Mouse (Mus musculus): ENCODE data around the gene 9530077C05Rik. TPM values are rescaled to one million over a fixed set of nuclear protein-coding genes. Genes with fewer than 3 reads are reported as not detected.
"Not testable (repeated sequence)": the region's sequence is repeated elsewhere in the genome, so short reads cannot be mapped to it uniquely, and the experiment has no call there.

Gene 9530077C05Rik
- total RNA-seq, 2 experiments from 2014 or later, result 2.7 to 3.4 TPM

DNA sequence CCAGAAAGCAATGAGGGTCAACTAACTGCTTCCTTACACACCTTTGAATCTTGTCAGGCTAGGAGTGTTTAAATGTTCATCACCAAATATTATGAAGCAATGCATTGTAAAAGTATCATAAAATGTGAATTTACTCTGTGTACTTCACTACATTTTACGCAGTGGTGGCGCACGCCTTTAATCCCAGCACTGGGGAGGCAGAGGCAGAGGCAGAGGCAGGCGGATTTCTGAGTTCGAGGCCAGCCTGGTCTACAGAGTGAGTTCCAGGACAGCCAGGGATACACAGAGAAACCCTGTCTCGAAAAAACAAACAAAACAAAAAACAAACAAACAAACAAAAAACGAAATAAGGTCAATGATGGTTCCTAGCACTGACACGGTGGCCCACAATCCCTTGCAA lies 42.7 kb downstream of the 9530077C05Rik start, which contains the start of gene Gm17545:
TSS of gene Gm17545 (plus strand) at position 301 of the 400 bp plus-strand sequence.
- not testable (repeated sequence) for ATAC-seq (ENCODE audit: poor library complexity, severe bottlenecking)

DNA sequence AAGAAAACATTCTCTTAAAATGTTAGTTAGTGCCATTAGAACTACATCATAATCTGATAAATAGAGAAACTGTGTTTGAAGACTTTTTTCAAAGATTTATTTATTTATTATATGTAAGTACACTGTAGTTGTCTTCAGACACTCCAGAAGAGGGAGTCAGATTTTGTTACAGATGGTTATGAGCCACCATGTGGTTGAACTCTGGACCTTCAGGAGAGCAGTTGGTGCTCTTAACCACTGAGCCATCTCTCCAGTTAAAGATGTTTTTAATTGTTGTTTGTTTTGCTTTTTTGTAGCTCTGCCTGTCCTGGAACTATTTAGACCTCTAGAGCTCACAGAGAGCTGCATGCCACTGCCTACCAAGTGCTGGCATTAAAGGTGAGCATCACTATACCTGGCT lies 43.7 kb downstream of the 9530077C05Rik start:
- no peak for ATAC-seq (ENCODE audit: poor library complexity, severe bottlenecking)

DNA sequence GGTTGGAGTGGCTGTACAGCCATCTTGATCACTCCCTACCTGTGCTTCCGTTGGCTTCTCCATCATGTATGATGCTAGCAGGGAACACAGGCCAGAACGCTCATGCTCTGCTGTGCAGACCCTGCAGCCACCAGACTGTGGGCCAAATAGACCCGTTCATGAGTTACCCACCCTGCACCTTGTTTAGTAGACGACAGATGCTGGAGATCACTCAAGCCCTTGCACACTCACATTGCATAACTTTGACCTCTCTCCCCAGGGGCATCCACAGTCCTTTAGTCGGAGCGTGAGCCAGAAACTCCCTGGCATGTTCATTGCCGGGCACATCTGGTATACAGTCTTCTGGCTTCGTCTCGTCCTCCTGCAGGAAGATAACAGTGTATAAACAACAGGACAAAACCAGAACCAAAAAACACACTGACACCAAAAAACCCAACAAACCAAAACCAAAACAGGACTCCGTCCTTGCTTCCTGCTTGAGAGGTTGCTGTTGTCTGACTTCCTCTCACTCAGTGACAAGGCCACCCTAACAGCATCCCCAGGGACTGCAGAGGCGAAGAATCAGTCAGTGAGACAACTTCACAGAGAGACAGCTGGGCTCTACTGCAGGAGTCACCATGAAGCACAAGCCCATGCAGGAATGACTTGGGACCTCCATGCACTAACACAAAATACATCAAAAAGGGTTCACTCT lies 46.0 kb downstream of the 9530077C05Rik start:
- ATAC-seq (ENCODE audit: poor library complexity, severe bottlenecking), result 0 out of 2 replicates have a peak, but pooled peaks have one; percentile 15

DNA sequence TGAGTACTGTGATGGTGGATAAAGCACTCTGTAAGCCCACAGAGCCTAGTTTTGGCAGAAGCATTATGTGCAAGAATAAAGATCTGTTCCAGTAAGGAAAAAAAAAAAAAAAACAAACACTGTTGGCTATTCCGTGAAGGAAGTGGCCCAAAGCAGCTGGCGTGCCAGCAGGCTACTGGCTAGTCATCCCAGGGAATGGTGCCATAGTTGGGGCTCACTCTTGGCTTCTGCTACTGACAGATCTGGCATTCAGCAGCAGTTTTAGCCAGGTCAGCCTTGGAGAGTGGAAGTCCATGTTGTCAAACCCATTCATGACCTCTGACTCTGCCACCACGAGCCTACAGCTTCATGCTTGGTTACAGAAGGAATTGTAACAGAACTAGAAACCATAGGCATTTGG lies 50.6 kb downstream of the 9530077C05Rik start:
- no peak for ATAC-seq (ENCODE audit: poor library complexity, severe bottlenecking)

DNA sequence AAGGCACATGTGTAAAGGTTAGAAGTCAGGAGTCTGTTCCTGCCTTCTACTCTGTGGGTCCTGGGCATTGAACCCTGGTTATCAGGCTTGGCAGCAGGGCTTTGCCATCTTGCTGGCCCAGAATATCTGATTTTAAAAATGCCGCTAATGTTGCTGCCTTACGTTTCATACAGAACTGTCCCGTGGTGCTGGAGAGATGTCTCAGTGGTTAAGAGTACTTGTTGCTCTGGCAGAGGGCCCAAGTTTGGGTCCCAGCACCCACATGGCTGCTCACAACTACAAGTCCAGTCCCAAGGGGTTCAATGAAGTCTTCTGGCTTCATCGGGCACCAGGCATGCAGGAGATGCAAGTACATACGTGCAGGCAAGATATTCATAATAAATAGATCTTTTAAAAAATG lies 54.9 kb downstream of the 9530077C05Rik start:
- no peak for ATAC-seq (ENCODE audit: poor library complexity, severe bottlenecking)

DNA sequence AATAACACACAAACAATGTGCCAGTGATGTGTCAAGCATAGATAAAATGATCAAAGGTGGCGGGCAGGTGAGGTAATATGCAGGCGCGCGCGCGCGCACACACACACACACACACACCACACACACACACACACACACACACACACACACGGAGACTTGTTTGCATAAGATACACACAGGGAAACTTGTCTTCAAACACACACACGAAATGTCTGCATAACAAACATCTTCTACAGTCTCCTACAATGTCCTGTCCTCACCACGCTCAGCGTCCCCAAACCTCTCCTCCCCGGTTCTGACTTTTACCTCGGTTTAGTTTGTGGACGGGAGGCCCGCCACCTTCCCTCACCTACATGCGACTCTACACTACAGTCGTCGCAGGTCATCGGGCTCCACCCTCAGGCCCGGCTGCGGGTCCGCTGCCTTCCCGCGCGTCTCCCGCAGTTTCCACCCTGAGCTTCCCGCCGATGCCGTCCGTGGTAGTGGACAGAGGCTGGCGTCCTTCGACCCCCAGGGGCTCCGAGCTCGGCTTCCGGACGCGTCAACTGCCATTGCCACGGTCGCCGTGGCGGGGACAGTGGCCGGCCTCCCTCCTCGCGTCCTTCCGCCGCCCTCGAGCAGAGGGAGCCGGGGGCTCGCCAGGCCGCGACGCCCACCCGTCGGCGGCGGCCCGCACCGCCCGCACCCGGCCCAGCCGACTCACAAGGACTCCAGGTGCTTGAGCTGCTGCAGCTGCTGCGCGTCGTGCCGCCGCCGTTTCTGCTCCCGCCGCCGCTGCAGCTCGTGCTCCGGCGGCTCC lies 56.3 kb downstream of the 9530077C05Rik start:
- peak; percentile 51 for ATAC-seq (ENCODE audit: poor library complexity, severe bottlenecking)

DNA sequence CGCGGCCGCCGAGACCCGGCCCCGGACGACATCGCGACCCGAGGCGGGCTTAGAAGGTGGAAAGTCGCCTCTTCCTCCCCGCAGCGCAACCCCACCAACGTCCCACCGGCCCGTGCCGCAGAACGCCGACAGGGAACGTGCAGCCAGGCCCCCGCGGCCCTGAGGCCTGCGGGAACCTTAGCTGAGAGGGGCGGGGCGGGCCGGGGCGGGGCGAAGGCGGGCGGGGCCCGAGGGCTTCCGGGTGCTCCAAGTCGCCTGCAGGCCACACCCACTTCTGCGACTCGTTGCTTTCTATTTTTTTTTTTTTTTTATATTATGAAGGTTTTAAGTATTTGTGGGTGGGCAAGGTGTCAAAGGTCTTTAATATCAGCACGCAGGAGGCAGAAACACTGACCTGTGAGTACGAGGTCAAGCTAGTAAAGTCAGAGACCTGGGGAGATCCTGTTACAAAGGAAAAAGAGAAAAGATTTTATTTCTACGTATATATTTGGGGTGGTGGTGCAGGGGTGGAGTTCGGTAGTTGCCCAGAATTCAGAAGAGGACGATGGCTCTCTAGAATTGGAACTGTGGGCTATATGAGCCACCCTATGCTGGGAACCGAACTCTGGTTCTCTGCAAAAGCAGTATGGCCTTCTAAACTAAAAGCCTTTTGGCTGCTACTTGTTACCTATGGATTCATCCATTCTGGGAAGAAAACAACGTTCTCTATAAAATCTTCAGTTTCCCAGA lies 57.0 kb downstream of the 9530077C05Rik start:
- peak; percentile 92 for ATAC-seq (ENCODE audit: poor library complexity, severe bottlenecking)

DNA sequence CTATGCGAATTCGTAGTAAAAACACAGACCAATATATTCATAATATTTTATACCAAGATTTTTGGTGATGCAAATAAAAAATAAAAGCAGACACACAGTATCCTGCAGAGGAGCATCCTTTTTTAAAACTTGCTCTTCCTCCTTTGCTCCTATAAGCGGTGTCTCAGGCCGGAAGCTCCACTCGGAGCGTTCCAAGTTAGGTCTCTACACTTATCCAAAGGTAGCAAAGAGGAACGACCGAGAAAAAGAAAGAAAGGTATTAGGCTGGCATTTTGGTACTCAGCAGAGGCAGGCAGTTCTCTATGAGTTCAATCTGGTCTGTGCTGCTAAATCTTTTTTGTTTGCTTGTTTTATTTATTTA lies 57.6 kb downstream of the 9530077C05Rik start:
- ATAC-seq (ENCODE audit: poor library complexity, severe bottlenecking), result no peak

DNA sequence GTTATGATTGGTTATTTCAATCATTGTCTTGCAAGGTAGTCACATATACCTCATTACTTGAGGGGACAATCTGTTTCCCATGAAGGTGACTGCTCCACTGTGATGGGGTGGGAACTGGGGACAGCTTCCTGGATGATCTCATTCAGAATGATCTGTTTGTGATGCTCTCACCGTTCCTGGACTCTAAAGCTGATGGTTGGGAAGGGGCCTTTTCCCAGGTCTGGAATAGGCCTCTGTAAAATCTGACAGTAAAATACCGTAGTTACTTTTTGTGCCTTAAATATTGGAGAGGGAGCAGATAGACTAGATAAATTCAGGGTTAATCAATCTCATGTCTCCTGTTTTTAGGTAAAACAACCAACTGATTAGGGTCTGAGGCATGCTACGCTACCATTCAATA lies 58.3 kb downstream of the 9530077C05Rik start, which contains the start of gene Rp9:
TSS of gene Rp9 (minus strand) at position 101 of the 400 bp plus-strand sequence.
- no peak for ATAC-seq (ENCODE audit: poor library complexity, severe bottlenecking)

DNA sequence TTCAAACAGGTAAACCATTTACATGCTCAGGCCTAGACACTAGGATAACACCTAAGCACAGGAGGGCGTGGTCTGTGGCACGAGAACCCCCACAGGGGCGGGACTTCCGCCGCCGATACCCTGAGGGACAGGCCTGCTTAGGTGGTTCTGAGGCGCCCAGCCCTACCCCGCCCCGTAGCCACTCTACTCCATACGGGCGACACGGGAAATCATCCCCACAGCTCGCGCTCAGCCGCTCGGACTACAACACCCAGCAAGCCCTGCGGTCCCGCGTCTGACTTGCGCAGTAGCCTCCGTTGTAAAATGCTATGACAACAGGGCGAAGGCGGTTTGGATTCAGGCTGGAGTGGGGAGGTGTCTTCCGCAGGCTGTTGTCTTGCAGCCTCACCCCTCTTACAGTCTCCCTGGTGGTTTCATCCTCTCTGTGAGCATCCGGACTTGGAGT lies 64.1 kb downstream of the 9530077C05Rik start, which contains the start of gene Bbs9:
TSS of gene Bbs9 (plus strand) at position 292 of the 445 bp plus-strand sequence.
- ATAC-seq (ENCODE audit: poor library complexity, severe bottlenecking), result peak; percentile 98

DNA sequence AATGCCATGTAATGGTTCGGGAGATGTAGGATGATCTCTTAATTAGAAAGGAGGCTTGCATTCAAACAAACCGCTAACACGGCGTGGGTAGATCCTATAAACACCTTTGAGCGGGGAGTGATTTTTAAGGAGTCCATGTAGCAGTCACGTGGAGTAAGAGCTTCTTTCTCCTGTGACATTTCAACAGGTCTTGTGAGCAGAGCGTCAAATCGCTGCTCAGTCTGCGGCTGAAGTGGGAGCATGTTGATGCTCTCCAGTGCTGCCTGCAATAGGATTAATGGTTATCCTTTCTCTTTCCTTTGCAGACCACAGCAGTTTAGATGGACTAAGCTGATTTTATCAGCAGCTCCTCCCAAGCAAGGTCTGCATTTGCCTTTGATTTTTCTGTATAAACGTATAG lies 65.0 kb downstream of the 9530077C05Rik start:
- no peak for ATAC-seq (ENCODE audit: poor library complexity, severe bottlenecking)

DNA sequence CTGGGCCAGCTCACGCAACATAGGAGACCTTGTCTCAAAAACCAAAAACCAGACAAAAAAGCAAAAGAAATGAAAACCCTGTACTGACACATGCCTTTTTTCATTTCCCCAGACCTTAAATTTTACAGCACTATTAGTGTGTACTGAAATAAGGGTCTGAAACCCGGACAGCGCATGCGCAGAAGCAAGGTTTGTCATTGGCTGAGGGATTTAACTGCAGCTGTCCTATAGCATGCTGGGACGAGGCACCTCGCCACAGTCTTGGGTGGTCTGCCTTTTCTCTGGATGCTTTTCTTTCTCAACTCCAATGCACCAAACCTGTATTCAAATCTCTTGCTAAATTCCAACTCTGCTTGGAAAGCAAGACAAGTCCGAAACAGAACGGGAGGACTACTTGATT lies 67.6 kb downstream of the 9530077C05Rik start:
- ATAC-seq (ENCODE audit: poor library complexity, severe bottlenecking), result no peak

DNA sequence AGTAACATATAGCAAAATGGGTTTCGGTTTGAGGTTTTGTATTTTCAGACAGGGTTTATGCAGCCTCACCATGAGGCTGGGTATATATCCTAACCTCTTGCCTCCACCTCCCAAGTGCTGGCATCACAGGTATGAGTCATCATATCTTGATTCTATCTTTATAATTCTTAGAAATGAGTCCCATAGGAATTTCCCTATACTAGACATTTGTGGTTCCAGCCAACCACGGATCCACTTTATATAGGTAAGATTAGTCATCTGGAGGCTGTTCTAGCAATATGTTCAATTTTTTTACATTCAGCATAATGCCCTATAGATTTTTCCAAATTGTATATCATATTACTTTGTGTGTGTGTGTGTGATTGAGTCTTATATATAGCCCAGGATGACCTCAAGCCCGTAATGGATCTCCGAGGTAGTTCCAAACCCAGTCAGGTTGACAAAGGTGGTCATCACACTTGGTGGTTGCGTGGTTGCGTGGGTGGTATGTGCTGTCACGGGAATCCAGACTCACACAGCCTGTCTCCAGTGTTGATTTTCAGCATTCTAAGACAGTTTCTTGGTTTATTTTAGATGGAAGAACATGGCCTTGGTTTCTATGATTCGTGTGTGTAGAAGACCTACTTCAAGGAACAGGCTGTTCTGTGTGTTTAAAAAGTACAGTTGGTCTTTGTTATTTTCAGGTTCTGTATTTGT lies 72.7 kb downstream of the 9530077C05Rik start:
- ATAC-seq (ENCODE audit: poor library complexity, severe bottlenecking), result no peak

DNA sequence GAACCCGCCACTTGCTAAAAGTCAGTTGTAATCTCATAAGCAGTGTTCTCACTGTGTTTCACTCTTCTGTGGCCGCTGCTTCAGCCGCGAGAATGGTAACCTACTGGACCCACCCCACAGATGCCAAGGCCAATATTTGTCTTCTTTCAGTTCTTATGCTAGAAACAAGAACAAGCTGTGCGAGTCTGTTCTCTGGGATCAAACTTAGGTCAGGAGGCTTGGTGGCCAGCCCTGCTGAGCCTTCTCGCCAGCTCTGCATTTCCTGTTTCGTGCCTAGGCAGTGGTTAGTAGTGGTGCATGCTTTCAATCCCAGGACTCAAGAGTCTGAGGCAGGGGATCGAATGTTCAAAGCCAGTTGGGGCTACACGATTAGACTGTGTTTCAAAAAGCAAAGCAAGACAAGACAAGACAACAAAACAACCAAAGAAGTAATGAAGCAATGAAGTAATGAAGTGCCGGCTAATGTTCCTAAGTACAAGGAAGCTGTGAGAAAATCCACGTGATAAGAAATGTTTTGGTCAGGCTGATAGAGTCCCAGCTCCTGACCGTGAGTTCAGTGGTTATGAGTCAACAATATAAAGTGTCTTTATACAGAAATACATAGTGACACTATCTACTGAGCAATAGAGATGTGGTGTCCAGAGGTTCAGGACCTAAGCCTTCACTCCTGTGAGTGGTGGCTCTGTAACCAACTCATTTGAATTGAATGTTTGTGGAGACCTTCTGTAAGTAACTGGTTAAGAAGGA lies 73.4 kb downstream of the 9530077C05Rik start:
- 0 out of 2 replicates have a peak, but pooled peaks have one; percentile 33 for ATAC-seq (ENCODE audit: poor library complexity, severe bottlenecking)

DNA sequence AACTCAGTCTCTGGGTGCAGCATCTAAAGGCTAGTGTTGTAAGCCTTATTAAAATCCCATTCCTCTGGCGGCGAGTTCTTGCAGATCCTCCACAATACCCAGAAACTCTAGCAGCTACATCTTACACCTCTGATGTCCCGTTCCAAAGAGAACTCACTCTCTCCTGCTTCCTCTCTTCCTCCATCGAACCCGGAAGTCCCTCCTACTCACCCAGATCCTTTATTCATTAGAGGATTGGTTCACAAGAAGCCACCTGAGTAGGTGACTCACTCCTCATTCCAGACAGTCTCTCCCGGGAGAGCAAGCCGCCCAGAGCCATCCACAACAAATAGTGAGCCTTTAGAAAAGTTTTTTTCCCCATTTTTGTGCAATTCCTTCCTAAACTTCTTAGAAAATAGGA lies 74.9 kb downstream of the 9530077C05Rik start:
- ATAC-seq (ENCODE audit: poor library complexity, severe bottlenecking), result no peak

DNA sequence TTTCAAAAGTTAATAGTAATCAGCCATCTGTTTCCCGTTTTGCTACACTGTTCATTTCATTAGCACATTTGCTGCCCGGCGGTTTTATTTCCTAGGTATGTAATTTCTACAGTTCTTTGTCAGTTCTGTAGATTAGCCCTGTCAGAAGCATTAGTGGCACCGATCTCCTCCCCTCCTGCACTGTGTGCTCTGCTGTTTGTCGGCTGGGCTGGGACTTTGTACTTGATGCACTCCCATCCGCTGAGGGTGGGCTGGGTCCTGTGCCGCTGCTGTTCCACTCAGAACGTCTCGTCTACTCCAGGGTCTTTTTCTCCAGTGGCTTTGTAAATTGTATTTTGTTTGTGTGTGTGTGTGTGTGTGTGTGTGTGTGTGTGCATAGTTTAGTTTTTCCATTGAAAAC lies 77.7 kb downstream of the 9530077C05Rik start:
- no peak for ATAC-seq (ENCODE audit: poor library complexity, severe bottlenecking)

All from megakaryocyte, adult 5-6 weeks (primary cell).